1 mouse cellular context compared by ENCODE assay signal in genomic region chr3:84232312-84232711, GRCm38 (mm10).
TF ChIP-seq lines count a peak whose summit lies in the region.

No protein-coding gene starts in this region.

TF ChIP-seq in MEL, 35 proteins besides CTCF, POLR2A, EP300 and RAD21 (continued from another document):
- TF ChIP-seq POLR2AphosphoS5 (IDR thresholded peaks at IDR 0.05; ENCODE audit: borderline replicate concordance, low read depth, low read length) = no peak
- TF ChIP-seq MAX (IDR thresholded peaks at IDR 0.05; ENCODE audit: low read length) = peak; percentile 76
- peak; percentile 77; the same call in 1 of the 2 replicates for TF ChIP-seq MXI1 (IDR thresholded peaks at IDR 0.05; ENCODE audit: low read depth, low read length)
- peak; percentile 95 for TF ChIP-seq TCF12 (IDR thresholded peaks at IDR 0.05; ENCODE audit: low read depth, low read length)
- TF ChIP-seq GABPA (IDR thresholded peaks at IDR 0.05; ENCODE audit: low read depth, low read length) = no peak
- no peak for TF ChIP-seq NELFE (IDR thresholded peaks at IDR 0.05; ENCODE audit: low read depth, low read length)
- TF ChIP-seq TAL1 (IDR thresholded peaks at IDR 0.05; ENCODE audit: low read length) = peak; percentile 85
- TF ChIP-seq ETS1 (IDR thresholded peaks at IDR 0.05; ENCODE audit: low read depth, low read length) = peak; percentile 83
- no peak for TF ChIP-seq CHD1 (IDR thresholded peaks at IDR 0.05; ENCODE audit: low read depth, low read length)
- peak; percentile 96 for TF ChIP-seq BHLHE40 (IDR thresholded peaks at IDR 0.05; ENCODE audit: borderline replicate concordance, low read depth, low read length)
- TF ChIP-seq ZMIZ1 (IDR thresholded peaks at IDR 0.05; ENCODE audit: low read depth, low read length) = no peak
